Mouse (Mus musculus): ENCODE results near the gene Gm20388.
"Not testable (repeated sequence)": the region's sequence is repeated elsewhere in the genome, so short reads cannot be mapped to it uniquely, and the experiment has no call there.

Gm20388 gene

DNA sequence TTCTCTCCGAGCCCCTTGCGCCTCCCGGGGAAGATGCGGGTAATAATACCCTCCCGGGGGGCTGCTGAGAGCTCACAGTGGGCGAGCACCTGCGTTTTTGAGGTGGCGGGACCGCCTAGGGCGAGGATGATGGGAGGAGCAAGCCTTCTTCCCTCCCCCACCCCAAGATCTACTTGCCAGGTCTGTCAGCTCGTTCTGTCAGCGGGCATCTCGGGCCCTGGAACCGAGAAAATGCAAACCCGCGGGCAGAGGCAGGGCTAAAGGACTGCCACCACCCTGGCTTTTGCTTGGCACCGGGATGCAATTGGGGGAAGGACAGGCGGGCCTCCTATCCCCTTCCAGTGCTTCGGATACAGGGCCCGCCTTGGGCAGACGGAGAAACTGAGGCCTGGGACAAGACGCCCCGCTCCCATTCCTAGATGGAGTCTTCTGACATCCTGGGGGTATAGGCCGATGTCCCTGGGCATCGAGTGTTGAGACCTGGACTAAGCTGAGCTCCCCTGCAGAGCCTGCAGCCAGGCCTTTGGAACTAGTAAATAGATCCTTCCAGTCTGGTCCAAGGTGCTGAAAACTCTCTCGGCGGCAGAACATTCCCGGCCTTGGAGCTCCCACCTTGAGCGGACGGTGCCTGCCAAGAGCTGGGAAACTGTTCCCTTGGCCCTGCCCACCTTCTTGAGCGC, 1742.8 kb downstream of the Gm20388 start:
- in situ Hi-C loops (cut with MboI), result no loop called here

DNA sequence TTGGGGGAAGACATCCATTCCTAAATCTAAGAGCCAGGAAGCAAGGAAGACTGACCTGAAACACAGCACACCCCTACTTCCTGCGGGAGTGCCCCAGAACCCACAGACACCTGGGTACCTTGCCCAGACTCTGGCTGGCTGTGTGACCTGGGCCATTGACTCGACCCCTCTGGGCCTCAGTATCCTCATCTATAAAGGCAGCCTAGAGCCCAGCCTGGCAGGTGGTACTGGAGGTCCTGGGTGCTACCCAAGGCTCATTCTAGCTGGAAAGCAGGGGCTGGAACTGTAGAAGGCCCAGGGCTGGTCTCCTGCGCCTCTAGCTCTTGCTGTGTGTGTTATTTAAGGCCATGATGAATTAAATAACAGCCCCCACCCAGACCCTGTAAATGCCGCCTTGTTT, 1743.5 kb downstream of the Gm20388 start:
- in situ Hi-C loops (cut with MboI), result no loop called here

DNA sequence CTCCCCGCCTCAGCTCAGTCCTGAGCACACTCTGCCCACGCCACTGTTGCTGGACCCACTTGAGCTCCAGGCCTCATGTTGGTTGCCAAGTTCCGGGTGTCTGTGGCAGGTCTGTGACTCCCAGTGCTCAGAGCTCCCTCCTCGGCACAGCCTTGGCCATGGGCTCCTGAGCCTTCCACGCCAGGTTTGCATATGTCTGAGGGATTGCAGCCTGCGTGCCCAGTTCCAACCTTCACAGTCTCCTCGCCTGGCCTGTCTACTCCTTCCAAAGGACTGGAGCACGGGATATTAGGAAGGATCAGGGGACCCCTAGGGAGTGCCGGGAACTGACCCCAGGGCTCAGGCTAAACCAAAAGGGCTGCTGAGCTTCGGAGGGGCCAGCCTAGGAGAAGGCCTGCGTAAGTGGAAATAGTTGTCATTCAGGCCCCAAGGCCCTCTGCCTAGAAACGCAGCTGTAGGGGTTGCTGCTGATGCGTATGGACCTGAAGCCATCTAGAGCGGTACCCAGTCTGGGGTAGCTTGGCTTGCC, 1744.4 kb downstream of the Gm20388 start:
- in situ Hi-C loops (cut with MboI), result no loop called here

DNA sequence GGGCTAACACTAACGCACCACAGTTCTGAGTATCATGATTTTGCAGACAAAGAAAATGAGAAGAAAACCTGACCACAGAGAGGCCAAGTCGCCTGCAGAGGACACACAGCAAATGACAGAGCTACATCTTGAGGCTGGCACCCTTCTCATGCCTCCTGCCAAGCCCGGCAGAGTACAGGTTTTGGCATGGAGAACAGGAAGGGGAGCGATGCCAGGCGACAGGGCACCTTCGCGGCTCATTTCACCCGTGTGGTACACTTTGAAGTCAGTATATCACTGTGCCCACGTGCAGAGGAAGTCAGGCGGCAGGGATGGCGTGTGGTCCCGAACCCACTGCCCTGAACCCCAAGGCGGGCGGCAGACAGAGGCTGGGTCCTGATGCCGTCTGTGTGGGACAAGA, 1750.0 kb downstream of the Gm20388 start:
- in situ Hi-C loops (cut with MboI), result no loop called here

DNA sequence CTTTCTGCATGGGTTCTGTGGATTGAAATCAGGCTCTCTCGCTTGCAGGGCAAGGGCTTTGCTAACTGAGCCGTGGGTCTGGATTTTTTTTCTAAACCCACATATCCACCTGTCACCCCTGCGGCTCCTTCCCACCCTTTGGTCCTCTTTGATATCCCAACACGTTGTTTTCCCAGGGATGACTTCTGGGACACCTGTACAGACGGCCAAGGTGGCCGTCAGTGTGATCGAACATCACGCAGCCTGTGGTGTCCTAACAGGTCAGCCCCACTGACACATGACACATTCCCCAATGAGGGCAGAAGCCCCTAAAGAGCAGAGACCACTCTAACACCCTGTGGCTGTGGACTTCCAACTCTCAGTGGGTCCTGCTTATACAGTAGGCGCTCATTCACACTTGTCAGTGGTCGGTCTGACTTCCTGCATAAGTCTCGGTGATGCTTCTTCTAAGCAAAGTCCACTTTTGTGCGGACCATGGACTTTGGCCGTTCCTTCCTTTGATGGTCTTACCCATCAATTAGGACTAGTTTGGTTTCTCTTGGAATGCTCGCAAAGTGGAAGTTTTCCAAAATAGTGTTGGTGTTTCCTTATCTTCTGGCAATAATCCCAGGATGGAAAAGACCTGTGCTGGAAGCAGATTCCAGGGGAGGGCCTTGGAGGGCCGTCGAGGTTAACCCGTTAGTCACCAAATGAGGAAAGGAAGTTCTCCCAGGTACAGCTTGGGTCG, 1751.2 kb downstream of the Gm20388 start:
- in situ Hi-C loops (cut with MboI), result no loop called here

DNA sequence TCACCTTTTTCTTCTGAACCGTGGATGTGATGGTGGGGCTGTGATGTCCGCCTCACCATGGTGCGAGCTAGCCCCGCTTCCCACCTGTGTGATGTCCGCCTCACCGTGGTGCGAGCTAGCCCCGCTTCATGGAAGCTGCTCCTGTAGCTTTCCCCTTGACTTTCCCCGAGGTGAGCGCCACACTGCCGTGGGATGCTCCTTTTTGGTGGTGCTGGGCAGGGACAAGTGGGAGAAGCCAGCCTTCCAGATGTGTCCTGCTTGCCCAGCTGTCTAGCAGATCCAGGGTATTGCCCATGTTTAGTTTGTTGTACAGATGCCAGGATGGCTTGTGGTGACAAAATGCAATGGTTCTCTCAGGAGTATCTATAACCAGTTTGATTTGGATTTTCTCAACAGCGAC, 1752.5 kb downstream of the Gm20388 start:
- in situ Hi-C loops (cut with MboI), result no loop called here

DNA sequence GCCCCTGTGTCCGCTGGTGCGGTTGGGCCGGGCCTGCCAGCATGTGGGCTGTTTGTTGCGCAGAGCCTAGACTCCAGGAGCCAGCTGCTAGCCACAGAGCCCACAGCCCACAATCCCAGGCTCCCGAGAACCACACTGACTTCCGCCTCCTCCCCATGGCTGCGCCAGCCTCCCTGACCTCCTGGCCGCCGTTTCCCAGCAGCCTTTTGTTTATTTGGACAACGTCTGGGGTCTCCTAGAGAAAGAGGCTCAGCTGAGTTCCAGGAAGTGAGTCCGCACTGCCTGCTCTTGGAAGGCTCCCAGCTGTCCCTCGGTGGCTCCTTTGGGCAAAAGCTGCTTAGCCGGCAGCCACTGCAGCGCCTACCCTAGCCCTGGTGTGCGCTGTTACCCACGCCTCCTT, 1754.7 kb downstream of the Gm20388 start:
- in situ Hi-C loops (cut with MboI), result no loop called here

DNA sequence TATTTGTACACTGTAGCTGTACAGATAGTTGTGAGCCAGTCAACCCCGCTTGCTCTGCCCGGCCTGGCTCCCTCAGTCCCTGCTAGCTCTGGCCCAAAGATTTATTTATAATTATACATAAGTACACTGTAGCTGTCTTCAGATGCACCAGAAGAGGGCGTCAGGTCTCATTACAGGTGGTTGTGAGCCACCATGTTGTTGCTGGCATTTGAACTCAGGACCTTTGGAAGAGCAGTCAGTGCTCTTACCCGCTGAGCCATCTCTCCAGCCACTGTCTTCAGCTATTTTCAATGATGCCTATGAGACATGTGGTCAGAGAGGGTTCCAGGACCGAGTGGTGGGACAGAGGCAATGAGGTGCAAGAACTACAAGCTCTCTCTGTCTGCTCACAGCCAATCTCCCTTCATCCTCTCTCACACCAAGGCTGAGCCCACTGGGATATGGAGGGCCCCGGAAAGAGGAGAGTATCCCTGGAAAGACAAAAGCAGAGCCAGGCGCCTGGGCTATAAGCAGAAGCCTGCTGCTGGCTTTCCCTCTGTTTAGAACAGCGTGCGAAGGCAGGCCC, 1757.4 kb downstream of the Gm20388 start:
- in situ Hi-C loops (cut with MboI), result not testable (repeated sequence)

DNA sequence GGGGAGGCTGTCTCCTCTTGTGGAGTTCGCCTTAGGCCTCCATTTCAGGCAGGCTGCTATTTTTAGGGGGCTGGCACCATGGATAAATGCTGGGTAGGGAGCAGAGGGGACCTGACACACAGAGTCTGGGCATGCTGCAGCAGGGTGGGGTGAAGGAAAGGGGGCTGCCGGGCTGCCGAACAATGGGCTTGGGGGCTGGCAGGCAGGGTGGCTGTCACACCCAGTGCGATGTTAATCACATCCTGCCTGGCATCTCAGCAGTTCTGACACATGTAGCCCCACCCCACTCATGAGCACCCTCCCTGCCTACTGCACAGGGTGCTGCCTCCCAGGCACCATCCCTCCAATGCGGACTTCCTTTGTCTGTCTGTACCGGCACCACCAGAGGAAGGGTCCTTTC, 1757.9 kb downstream of the Gm20388 start:
- in situ Hi-C loops (cut with MboI), result no loop called here

DNA sequence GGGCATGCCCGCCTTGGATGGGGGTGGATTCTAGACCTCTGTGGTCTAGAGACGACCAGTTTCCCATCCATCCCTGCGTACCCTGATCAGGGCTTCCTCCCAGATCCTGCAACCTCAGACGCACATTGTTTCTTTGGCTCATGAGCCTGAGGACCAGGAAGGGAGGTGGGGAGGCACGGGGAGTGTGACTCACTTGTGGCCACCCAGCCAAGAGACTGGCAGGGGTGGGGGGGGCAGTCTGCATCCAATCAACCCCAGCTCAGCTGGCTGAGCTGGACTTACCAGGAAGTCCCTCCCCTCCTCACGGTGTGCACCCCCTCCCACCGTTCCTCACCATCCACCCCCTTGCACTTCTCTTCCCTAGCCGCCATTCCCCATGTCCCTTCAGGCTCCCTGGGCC, 1758.6 kb downstream of the Gm20388 start:
- in situ Hi-C loops (cut with MboI), result no loop called here

DNA sequence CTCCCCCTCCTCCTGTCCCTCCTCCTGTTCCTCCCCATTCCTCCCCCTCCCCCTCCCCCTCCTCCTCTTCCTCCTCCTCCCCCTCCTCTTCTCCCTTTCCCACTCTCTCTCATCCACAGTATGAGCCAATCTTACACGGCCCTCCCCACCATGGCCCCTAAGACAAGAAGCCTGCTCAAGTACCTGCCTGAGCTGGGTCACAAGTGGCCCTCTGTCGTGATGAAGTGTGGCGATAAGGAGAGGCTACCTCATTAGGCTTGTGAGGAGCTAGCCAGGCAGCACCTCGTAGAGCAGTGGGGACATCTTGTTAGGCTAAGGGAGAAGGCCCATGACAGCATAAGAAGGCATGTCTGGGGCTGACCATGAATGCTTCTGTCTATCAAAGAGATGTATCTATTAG, 1762.5 kb downstream of the Gm20388 start:
- in situ Hi-C loops (cut with MboI), result no loop called here

DNA sequence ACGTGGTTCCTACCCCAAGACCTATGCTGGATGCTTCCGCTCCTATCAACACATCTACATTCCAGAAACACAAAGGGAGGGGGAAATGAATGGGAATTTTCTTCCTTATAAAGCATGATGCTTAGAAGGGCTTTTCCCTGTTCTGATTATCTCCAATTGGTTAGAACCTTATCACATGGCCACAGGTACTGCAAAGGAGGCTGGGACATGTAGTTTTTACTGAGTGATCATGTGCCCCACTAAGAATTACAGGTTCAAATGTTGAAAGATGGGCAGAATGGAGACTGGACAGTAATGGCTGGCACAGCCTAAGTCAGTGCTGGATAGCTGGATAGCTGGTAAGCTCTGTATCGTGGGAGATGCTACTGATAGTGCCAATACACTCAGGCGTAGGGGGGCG, 1763.3 kb downstream of the Gm20388 start:
- in situ Hi-C loops (cut with MboI), result no loop called here

DNA sequence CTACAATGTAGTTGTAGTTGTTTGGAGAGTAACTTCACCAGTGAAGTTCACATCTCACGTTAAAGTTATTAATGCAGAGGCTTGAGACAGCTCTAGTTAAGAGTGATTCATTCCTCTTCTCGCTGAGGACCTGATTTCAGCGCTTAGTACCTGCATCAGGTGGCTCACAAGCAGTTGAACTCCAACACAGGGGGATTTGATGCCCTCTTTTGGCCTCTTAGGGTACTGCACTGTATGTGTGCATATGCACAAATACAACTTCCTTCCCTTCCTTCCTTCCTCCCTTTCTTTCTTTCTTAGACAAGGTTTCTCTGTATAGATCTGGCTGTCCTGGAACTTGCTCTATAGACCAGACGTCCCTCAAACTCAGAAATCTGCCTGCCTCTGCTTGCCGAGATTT, 1763.9 kb downstream of the Gm20388 start:
- in situ Hi-C loops (cut with MboI), result no loop called here

DNA sequence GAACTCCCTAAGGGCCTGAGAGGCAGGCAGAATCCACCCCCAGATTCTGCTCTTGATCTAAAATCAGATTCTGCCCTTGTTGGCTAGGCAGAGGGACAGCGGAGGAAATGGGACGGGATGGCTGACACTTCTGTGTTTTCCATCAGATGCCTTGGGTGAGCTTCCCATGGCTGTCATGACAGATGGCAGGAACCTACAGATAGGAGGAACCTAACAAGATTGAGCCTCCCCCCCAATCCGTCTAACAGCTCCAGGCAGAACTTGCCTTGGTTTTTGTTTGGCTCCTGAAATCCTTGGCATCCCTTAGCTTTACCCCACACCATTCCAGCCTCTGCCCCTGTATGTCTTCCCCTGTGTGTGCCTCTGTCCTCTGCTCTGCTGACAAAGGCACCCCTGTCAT, 1764.5 kb downstream of the Gm20388 start:
- in situ Hi-C loops (cut with MboI), result no loop called here

DNA sequence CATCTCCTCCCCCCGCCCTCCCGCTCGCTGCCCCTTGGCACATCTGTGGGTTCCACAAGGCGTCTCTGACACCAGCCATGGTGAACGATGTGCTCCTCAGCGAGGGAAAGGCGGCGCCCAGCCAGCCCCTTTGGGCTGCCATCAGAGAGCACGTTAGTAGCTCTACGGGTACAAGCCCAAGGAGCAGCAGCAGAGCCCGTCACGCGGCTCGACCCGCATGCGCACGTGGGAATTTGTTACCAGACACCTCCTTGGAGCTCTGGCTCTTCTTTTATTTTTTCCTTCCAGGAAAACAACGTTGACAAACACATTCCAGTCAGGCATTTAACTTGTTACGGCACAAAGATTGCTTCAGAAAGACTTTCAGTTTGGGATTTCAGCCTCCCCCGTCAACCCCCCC, 1765.1 kb downstream of the Gm20388 start:
- in situ Hi-C loops (cut with MboI), result no loop called here

DNA sequence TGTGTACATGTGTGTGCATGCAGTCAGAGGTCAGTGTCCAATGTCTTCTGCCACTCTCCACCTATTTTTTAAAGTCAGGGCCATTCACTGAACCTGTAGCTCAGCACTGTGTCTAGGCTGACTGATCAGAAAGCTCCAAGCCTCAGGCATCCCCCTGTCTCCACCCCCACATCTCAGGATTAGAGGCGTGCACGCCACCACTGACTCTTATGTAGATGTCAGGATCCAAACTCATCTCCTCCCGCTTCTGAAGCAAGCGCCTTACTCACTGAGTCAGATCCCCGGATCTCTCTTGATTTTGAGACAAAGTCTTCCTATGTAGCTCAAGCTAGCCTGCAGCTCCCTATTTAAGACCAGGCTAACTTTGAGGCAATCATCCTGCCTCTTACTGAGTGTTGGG, 1768.1 kb downstream of the Gm20388 start:
- in situ Hi-C loops (cut with MboI), result no loop called here

DNA sequence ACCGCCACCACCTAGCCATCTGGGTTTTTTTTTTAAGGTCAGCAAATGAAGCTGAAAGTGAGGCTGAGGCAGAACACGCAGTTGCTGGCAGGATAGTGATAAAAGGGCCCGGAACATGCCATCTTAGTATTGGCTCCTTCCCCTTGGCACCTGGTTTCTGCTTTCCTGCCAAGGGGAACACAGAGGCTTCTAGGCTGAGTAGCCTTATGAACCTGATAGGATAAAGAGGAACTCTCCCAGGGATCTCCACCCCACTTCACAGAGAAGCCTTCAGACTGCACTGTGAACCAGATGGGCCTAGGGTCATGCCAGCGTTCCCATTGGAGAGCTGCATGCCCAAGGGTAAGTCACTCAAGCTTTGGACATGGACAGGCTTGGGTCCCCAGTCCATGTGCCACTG, 1770.3 kb downstream of the Gm20388 start:
- in situ Hi-C loops (cut with MboI), result no loop called here

DNA sequence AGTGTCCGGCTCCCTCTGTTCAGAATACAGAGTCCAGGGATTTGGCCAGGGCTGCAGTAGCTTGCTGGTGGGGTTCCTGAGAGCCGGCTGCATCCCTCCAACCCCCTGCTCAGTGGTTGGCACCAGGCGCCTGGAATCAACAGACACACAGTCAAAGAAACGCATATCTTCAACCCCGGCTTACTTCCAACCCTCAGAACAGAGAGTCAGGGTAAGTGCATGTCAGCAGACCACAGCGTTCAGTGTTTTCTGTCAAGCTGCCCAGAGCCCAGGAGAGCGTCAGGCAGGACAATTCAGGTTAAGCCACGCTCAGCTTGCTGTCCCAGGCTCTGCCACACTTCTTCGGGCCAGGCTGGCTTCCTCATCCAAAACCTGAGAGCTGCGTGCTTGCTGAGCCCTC, 1770.8 kb downstream of the Gm20388 start:
- in situ Hi-C loops (cut with MboI), result no loop called here

DNA sequence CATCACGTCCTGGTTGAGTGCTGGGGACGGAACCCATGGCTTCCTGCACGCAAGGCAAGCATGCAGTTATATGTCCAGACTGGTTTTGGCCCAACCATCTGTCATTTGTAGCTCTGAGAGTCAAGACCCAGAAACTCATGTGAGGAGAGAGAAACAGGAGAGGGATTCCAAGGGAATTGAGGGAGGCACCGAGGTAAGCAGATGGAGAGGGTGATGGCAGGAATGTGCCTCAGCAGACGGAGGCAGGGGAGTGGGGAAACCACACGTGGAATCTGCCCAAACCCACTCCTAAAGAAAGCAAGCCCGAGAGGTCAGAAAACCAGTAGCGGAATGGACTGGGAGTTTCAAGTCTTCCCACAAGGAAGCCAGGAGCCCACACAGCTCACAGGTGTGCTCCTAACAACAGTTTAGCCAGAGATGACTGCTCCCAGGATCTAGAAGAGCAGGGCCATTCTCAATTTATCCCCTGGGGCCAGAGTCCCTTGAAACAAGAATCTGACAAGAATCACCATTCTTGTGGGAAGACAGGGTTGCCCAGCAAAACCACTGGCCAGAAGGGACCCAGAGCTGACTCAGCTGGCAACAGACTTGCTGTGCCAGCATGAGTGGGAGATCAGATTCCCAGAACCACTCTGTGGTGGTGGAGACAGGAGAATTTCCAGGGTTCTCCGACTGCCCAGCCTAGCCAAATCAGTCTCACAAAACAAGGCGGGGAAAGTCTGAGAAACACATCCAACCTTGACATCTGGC, 1772.6 kb downstream of the Gm20388 start:
- in situ Hi-C loops (cut with MboI), result no loop called here

DNA sequence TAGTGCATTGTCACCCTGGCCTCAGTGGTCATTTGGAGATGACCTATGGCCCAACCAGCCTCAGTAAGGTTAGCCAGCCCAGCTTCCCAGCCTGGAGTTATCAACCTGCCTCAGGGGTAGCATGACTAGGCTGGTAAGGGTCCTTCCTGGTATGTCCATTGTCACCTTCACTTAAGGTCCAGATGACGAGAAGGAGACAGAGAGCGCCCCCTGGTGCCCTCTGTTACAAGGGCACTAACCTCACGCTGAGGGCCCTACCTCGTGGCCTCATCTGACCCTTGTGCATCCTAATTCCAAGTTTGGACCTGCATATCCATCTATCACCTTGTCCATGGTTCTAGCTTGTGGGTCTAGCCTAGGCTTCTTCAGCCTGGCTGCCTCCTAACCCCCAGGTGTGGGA, 1774.8 kb downstream of the Gm20388 start:
- in situ Hi-C loops (cut with MboI), result no loop called here

DNA sequence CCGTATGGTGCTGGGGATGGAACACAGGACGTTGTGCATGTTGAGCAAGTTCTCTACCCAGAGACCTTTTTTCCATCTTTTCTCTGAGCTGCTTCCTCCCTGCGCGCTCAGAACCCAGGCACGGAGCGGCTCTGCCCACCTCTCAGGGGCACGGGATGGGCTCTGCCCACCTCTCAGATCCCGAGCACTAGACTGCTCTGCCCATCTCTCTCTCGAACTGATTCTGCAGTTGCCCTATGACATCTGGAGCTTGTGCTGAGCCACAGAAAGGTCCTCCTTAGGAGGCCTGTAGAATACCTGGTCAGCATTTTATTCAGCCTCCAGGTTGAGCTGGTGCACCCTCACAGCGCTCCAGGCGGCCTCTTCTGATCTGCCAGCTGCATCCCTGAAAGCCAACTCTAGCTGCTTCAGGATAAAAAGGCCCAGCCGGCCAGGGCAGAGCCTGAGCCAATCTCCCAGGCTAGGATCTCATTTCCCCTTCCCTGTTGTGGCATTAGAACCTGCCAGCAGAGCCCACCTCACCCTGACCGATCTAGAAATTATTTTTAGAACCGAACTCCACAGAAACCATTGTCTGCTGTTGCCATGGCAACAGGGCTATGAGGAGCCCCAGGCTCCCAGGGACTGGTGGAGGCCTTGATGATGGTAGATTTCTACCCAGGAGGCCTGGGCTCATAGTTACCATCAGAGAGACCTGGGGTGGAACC, 1777.0 kb downstream of the Gm20388 start:
- in situ Hi-C loops (cut with MboI), result no loop called here

DNA sequence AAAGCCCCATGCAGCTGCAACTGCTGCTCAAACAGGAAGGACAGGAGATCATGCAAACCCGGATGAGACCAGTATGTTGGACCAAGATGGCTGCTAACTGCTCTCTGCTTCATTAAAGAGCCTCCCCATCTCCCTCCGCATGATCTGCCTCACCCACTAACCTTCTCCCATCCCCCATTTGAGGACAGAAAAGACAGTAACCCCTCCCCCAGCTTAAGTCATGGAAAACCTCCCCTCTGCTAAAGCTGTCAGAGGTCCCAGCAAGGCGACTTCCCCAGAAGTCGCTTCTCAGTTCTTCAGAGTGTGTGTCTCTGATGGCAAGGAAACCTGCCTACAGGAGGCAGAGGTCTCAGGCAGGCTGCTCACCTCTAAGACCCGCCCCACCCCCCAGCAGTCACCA, 1777.9 kb downstream of the Gm20388 start:
- in situ Hi-C loops (cut with MboI), result no loop called here
